Mouse (Mus musculus) myocyte (in vitro differentiated cells): ENCODE results near the gene Rassf1.
A peak's percentile ranks its signal among the peaks of the same experiment; 100 is the strongest.

ENCODE experiments used
- CEBPB ChIP-seq: IDR thresholded peaks from 2 replicates; pipeline ENCODE4 v1.6.1; 2011; ENCODE audit warnings: mild to moderate bottlenecking, moderate library complexity; ENCODE audit not compliant: poor library complexity, insufficient read depth, severe bottlenecking
- E2F4 ChIP-seq: IDR thresholded peaks from one replicate; pipeline ENCODE4 v1.6.1; 2011; ENCODE audit warnings: mild to moderate bottlenecking, control low read depth, moderate library complexity; ENCODE audit not compliant: insufficient read depth
- MAX ChIP-seq: IDR thresholded peaks from one replicate; pipeline ENCODE4 v1.6.1; 2011; ENCODE audit warnings: low read depth, mild to moderate bottlenecking, control low read depth
- MYOD1 ChIP-seq, 3 experiments: IDR thresholded peaks; one replicate each; pipeline ENCODE4 v1.6.1; 2011; ENCODE audit warnings: control low read depth in 2 of 3, low read depth in 2 of 3, mild to moderate bottlenecking in 2 of 3, moderate library complexity in 1 of 3; ENCODE audit not compliant: insufficient read length in 2 of 3, control insufficient read depth in 1 of 3
- POLR2A ChIP-seq: IDR thresholded peaks from one replicate; pipeline ENCODE4 v1.6.1; 2011; ENCODE audit warnings: low read depth, mild to moderate bottlenecking, control low read depth, moderate library complexity; ENCODE audit not compliant: insufficient read length
- POLR2AphosphoS2 ChIP-seq: IDR thresholded peaks from one replicate; pipeline ENCODE4 v1.6.1; 2011; ENCODE audit warnings: low read depth, control low read depth; ENCODE audit not compliant: insufficient read length
- TCF12 ChIP-seq: IDR thresholded peaks from one replicate; pipeline ENCODE4 v1.6.1; 2011; ENCODE audit warnings: mild to moderate bottlenecking, control low read depth; ENCODE audit not compliant: poor library complexity, insufficient read depth, severe bottlenecking
- USF1 ChIP-seq: IDR thresholded peaks from one replicate; pipeline ENCODE4 v1.6.1; 2011; ENCODE audit warnings: low read depth, mild to moderate bottlenecking, control low read depth, moderate library complexity

DNA sequence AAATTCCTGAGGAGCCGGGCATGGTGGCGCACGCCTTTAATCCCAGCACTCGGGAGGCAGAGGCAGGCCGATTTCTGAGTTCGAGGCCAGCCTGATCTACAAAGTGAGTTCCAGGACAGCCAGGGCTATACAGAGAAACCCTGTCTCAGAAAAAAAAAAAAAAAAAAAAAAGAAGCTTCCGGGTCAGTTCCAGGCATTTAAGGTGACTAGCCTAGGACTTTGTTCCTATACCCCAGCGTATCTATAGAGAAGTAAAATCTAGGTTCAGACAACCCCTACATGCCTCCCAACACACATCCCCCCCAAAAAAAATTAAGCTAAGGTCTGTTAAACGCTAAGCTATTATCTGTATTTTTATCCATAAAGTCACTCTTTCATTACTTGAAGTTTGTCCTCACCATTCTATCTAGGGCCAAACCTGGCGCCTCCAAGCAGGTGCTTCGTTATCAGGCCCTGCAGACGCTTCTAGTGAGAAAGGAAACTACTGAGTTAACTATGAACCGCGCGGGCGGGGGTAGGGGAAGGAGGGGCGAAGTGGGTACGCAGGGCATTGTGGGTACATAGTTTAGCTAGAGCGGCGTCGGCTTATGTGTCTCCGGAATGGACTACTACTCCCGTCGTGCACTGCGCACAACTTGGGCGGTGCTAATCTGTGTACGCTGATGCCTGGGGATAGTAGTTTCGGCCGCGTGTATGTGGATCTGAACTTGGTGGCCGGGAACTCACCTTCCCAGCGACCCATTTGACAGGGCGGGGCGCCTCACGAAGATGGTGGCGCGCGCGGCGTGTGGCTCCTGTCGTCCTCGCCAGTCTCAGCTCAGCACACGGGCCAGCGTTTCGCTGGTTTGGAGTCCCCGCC lies 35.8 kb downstream of the Rassf1 start, which contains the start of gene Ifrd2:
- TF ChIP-seq POLR2A, result peak; percentile 75
- TF ChIP-seq TCF12, result no peak
- no peak for TF ChIP-seq MYOD1 (IDR thresholded peaks at IDR 0.05; ENCODE audit: control insufficient read depth in 1 of 3, insufficient read length in 2 of 3, low read depth in 2 of 3)
- TF ChIP-seq E2F4, result peak; percentile 10
- TF ChIP-seq USF1, result no peak
- TF ChIP-seq MAX, result no peak
- peak; percentile 88 for TF ChIP-seq POLR2AphosphoS2
- no peak for TF ChIP-seq CEBPB
